Mouse (Mus musculus) spleen, adult 2 months (tissue): Measurements from ENCODE around the gene Kif11.

Experiments
- CTCF ChIP-seq: fragments of 200-500 bp; IDR thresholded peaks from 2 replicates; pipeline ENCODE4 v1.5.1; 2011; ENCODE audit warnings: mild to moderate bottlenecking, inconsistent platforms; ENCODE audit not compliant: insufficient read depth, insufficient read length, insufficient replicate concordance; ENCODE audit errors: extremely low read depth
- POLR2A ChIP-seq: fragments of 200-500 bp; IDR thresholded peaks from 2 replicates; pipeline ENCODE4 v1.6.1; 2011; ENCODE audit warnings: low read depth, low read length, inconsistent platforms

DNA sequence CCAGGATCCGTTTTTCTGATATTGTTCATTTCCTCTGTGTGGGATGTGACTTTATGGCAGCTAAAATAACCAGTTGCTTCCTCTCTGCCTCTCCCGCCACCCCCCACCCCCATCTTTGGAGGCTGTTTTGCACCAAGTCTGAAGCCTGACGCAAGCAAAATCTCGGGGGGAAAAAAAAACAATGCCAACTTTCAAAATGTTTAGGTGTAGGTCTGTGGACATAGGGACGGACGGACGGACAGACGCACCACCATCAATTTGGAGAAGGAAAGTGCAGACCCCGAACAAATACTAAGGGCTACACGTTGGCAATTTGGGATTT, 59.6 kb downstream of the Kif11 start:
- no peak for TF ChIP-seq CTCF
- no peak for TF ChIP-seq POLR2A
